Mouse (Mus musculus) spleen, adult 2 months (tissue): ENCODE measurements around the gene Wnk4.

ENCODE experiments used
- CTCF ChIP-seq: fragments of 200-500 bp; IDR thresholded peaks from 2 replicates; pipeline ENCODE4 v1.5.1; 2011; ENCODE audit warnings: mild to moderate bottlenecking, inconsistent platforms; ENCODE audit not compliant: insufficient read depth, insufficient read length, insufficient replicate concordance; ENCODE audit errors: extremely low read depth
- POLR2A ChIP-seq: fragments of 200-500 bp; IDR thresholded peaks from 2 replicates; pipeline ENCODE4 v1.6.1; 2011; ENCODE audit warnings: low read depth, low read length, inconsistent platforms

GRCm38 (mm10) chr11:101211970-101212369 is 48.4 kb upstream of the Wnk4 start:
- TF ChIP-seq CTCF (no peak), POLR2A (no peak)
